Mouse (Mus musculus): Measurements from ENCODE around the gene Ankrd11.

DNA sequence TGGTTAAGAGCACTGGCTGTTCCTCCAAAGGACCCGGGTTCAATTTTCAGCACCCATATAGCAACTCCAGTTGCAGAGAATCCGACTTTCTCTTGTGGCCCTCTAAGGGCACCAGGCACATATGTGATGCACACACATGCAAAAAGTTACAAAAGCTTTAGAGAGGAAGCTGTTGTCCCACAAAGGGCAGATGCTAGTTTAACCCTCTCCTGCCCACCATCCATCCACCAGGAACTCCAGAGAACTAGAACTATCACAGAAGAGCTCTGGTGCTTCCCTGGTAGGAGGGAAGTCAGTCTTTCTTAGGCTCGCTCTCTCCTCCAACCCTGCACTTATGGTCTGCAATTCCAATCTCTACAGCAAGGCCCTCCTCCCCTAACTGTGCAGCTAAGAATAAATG lies 49.0 kb downstream of the Ankrd11 start:
- TF ChIP-seq E2F4 (IDR thresholded peaks at IDR 0.05; ENCODE audit: insufficient read depth) (no peak), POLR2A (IDR thresholded peaks at IDR 0.05; ENCODE audit: insufficient read length, low read depth) (no peak), POLR2AphosphoS2 (IDR thresholded peaks at IDR 0.05; ENCODE audit: insufficient read length, low read depth) (no peak)

Data from myocyte (in vitro differentiated cells).